11 mouse cellular contexts compared by ENCODE assay signal in the genomic region with DNA sequence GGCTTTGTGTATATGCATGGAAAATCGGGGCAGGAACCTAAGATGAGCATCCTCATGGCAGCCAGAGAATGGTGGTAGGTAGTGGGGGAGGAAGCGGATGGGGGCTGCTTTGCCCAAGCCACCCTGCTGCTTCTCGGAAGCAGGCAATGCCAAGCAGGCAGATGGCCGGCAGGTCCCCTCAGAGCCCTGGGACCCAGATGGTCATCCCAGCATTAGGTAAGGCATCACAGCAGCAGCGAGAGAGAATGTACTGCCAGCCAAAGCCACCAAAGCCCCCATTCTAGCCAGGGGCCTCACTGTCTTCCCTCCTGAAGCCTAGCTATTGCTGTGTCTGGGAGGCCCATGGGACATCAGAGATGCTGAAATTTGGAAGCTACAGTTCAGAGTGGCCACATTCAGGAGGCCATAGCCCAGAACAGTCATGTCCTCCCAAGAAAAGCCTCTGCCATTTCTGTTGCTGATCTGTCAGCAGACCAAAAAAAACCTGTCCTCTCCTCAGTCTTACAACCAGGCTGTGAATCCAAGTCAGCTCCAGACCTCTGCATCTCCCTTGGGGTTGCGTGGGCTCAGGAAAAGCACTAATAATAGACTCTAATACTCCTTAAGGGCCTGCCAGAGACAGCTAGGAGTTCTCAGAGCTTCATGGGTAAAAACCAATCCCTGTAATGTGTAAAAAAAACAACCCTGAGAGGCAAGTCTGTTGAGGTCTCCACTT.
DNase-seq lines count a peak whose midpoint lies in the region; ATAC-seq and TF ChIP-seq lines count a peak whose summit lies in the region.
"Had no signal": no experiment of that assay in that cellular context is flagged by ENCODE, and none has a peak within 500 bp of the region (broad histone marks: within the 10 kb centered on the region; RNA-seq: fewer than 3 reads in every experiment).

No protein-coding gene starts in this region.

- intact Hi-C loops in heart, postnatal 25 days (cut with DNase I), result no loop called here

- peaks cover 5% of the 10 kb centered on the region; the same call in 1 of the 2 replicates for H3K9me3 ChIP-seq in heart, embryonic 13.5 days
- H3K9me3 ChIP-seq in limb, embryonic 13.5 days, result no peaks in the 10 kb centered on the region
- no peaks in the 10 kb centered on the region for H3K9me3 ChIP-seq in intestine, postnatal 0 days (ENCODE audit: control insufficient read depth)
- H3K9me3 ChIP-seq: liver, embryonic 13.5 days had no signal

- no peak for DNase-seq in heart, postnatal 25 days (ENCODE audit: low spot score)
- peak; percentile 53 for DNase-seq in brain, embryonic 14.5 days (ENCODE audit: low read depth)
- DNase-seq in left cerebral cortex, adult 8-10 months (ENCODE audit: low spot score in 2 of 2), result no peak
- no peak for DNase-seq in lung, postnatal 10 days
- DNase-seq: kidney, adult 8-10 months; liver, embryonic 13.5 days had no signal

- H3K4me2 ChIP-seq in heart, embryonic 13.5 days, result no peak overlapping the region
- H3K4me2 ChIP-seq in limb, embryonic 13.5 days (replicated peaks), result no peak overlapping the region
- H3K4me2 ChIP-seq in intestine, postnatal 0 days (replicated peaks; ENCODE audit: low read depth), result no peak overlapping the region
- H3K4me2 ChIP-seq: liver, embryonic 13.5 days had no signal

- 72% methylated on average over 6 of the region's 6 CpGs for WGBS in heart, embryonic 13.5 days
- 83% methylated on average over 6 of the region's 6 CpGs for WGBS in limb, embryonic 13.5 days
- WGBS in intestine, postnatal 0 days, result 85% methylated on average over 6 of the region's 6 CpGs

- no peak overlapping the region for H3K4me3 ChIP-seq in heart, embryonic 13.5 days
- H3K4me3 ChIP-seq in embryonic fibroblast, embryonic 13.5 days (ENCODE audit: insufficient read depth, low read length), result no peak overlapping the region
- H3K4me3 ChIP-seq in limb, embryonic 13.5 days, result no peak overlapping the region
- H3K4me3 ChIP-seq in intestine, postnatal 0 days (ENCODE audit: low read depth, low read length), result no peak overlapping the region
- H3K4me3 ChIP-seq: liver, embryonic 13.5 days had no signal

- peak overlapping the region; percentile 53 for H3K27ac ChIP-seq in heart, embryonic 13.5 days (replicated peaks)
- H3K27ac ChIP-seq in embryonic fibroblast, embryonic 13.5 days (ENCODE audit: insufficient read depth, low read length), result peak overlapping the region; percentile 63
- H3K27ac ChIP-seq in limb, embryonic 13.5 days, result peak overlapping the region; percentile 84
- H3K27ac ChIP-seq in intestine, postnatal 0 days (ENCODE audit: low read depth, low read length), result no peak overlapping the region
- H3K27ac ChIP-seq: liver, embryonic 13.5 days had no signal

- no peak for TF ChIP-seq POLR2A in brain, embryonic 14.5 days (IDR thresholded peaks at IDR 0.05; ENCODE audit: borderline replicate concordance, extremely low read depth, insufficient read depth, insufficient read length, poor library complexity, severe bottlenecking)
- no peak for TF ChIP-seq POLR2A in embryonic fibroblast, embryonic 13.5 days (IDR thresholded peaks at IDR 0.05; ENCODE audit: low read depth, low read length)

- H3K9ac ChIP-seq in heart, embryonic 13.5 days, result peak overlapping the region; percentile 48
- H3K9ac ChIP-seq in limb, embryonic 13.5 days, result no peak overlapping the region
- H3K9ac ChIP-seq in intestine, postnatal 0 days (ENCODE audit: low read depth, low read length), result no peak overlapping the region
- H3K9ac ChIP-seq: liver, embryonic 13.5 days had no signal

- no peak for ATAC-seq in heart, embryonic 13.5 days (ENCODE audit: extremely low read depth, insufficient number of reproducible peaks, low FRiP score, low TSS enrichment)
- ATAC-seq in limb, embryonic 13.5 days (ENCODE audit: low FRiP score, low read depth), result no peak
- no peak for ATAC-seq in intestine, postnatal 0 days

- peaks cover 5% of the 10 kb centered on the region for H3K36me3 ChIP-seq in heart, embryonic 13.5 days
- no peaks in the 10 kb centered on the region for H3K36me3 ChIP-seq in limb, embryonic 13.5 days
- no peaks in the 10 kb centered on the region for H3K36me3 ChIP-seq in intestine, postnatal 0 days (ENCODE audit: control insufficient read depth, insufficient read depth)
- H3K36me3 ChIP-seq: liver, embryonic 13.5 days had no signal

- H3K4me1 ChIP-seq in heart, embryonic 13.5 days, result peaks cover 40% of the 10 kb centered on the region
- H3K4me1 ChIP-seq in embryonic fibroblast, embryonic 13.5 days (ENCODE audit: control insufficient read depth, insufficient read depth, low read length), result peaks cover 9% of the 10 kb centered on the region
- peaks cover 48% of the 10 kb centered on the region for H3K4me1 ChIP-seq in limb, embryonic 13.5 days
- H3K4me1 ChIP-seq in intestine, postnatal 0 days (replicated peaks; ENCODE audit: control insufficient read depth, insufficient read depth, low read length), result no peaks in the 10 kb centered on the region
- H3K4me1 ChIP-seq: liver, embryonic 13.5 days had no signal

- H3K27me3 ChIP-seq in heart, embryonic 13.5 days (replicated peaks), result no peaks in the 10 kb centered on the region
- no peaks in the 10 kb centered on the region for H3K27me3 ChIP-seq in limb, embryonic 13.5 days
- H3K27me3 ChIP-seq in intestine, postnatal 0 days (replicated peaks; ENCODE audit: control insufficient read depth, insufficient read depth, low read length), result no peaks in the 10 kb centered on the region
- H3K27me3 ChIP-seq: CH12.LX had no signal

- no peak for TF ChIP-seq CTCF in brain, embryonic 14.5 days (IDR thresholded peaks at IDR 0.05; ENCODE audit: borderline replicate concordance, extremely low read depth, insufficient read depth, insufficient read length)
- TF ChIP-seq CTCF in embryonic fibroblast, embryonic 13.5 days (IDR thresholded peaks at IDR 0.05; ENCODE audit: borderline replicate concordance, insufficient read depth, low read length), result no peak
- no peak for TF ChIP-seq CTCF in intestine, postnatal 0 days (IDR thresholded peaks at IDR 0.05; ENCODE audit: low read depth)
